Mouse (Mus musculus): ENCODE data around the gene Zc3h12d. TPM values are rescaled to one million over a fixed set of nuclear protein-coding genes. Genes with fewer than 3 reads are reported as not detected.

Gene Zc3h12d
- polyA plus RNA-seq, 1 experiment from 2014 or later = 1.2 TPM

DNA sequence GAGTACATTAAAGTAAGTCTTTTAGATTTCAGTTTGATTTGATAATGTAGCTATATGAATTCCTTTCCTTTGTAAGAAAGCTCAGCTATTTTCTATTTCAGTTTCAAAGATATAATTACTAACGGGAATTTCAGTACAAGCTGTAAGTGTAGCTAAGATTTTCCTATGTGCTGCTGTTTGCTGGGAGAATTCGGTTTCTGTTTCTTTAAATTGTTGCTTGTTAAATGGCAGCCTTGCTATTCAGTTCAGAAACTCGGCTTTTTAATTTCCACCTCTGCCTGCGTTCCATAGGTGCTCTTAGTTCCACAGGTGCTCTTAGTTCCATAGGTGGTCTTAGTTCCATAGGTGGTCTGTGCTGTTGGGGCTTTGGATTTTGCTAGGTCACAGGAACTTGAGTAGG, 13.1 kb upstream of the Zc3h12d start:
- Histone ChIP-seq H3K9ac (ENCODE audit: low read depth, low read length) (no peak overlapping the region), H3K4me3 (ENCODE audit: low read depth, low read length) (no peak overlapping the region), H3K27me3 (ENCODE audit: control insufficient read depth, insufficient read depth, low read depth, low read length) (no peaks in the 10 kb centered on the region), H3K27ac (ENCODE audit: low read length) (no peak overlapping the region), H3K4me1 (ENCODE audit: control insufficient read depth, low read depth, low read length) (no peaks in the 10 kb centered on the region), H3K36me3 (ENCODE audit: control insufficient read depth, insufficient read depth) (peaks cover 32% of the 10 kb centered on the region), H3K4me2 (ENCODE audit: low read depth, low read length) (no peak overlapping the region), H3K9me3 (replicated peaks; ENCODE audit: control insufficient read depth, low read length) (no peaks in the 10 kb centered on the region)
- WGBS (ENCODE audit: insufficient replicate concordance) = 80% methylated on average over 4 of the region's 4 CpGs
- ATAC-seq (ENCODE audit: low read depth) = no peak

DNA sequence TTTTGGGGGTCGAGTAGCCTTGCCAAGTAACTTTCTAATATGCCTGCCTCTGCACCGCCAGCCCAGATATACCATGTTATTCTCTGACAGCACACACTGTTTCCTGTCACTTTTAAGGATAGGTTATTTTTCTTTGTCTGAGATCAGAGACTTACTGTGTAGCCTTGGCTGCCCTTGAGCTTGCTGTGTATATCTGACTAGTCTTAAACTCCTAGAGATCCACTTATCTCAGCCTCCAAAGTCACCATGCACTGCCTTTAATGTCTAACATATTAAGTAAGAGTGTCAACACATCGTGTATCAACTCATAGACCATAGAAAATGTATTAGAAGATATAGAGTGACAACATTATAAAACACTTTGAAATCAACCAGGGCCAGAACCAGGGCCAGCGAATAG, 12.7 kb upstream of the Zc3h12d start:
- Histone ChIP-seq H3K4me1 (ENCODE audit: control insufficient read depth, low read depth, low read length) (no peaks in the 10 kb centered on the region), H3K4me3 (ENCODE audit: low read depth, low read length) (no peak overlapping the region), H3K27me3 (ENCODE audit: control insufficient read depth, insufficient read depth, low read depth, low read length) (no peaks in the 10 kb centered on the region), H3K9me3 (replicated peaks; ENCODE audit: control insufficient read depth, low read length) (no peaks in the 10 kb centered on the region), H3K4me2 (ENCODE audit: low read depth, low read length) (no peak overlapping the region), H3K9ac (ENCODE audit: low read depth, low read length) (no peak overlapping the region), H3K27ac (ENCODE audit: low read length) (no peak overlapping the region), H3K36me3 (ENCODE audit: control insufficient read depth, insufficient read depth) (peaks cover 30% of the 10 kb centered on the region)
- ATAC-seq (ENCODE audit: low read depth) = no peak
- 85% methylated on average over 4 of the region's 4 CpGs for WGBS (ENCODE audit: insufficient replicate concordance)

DNA sequence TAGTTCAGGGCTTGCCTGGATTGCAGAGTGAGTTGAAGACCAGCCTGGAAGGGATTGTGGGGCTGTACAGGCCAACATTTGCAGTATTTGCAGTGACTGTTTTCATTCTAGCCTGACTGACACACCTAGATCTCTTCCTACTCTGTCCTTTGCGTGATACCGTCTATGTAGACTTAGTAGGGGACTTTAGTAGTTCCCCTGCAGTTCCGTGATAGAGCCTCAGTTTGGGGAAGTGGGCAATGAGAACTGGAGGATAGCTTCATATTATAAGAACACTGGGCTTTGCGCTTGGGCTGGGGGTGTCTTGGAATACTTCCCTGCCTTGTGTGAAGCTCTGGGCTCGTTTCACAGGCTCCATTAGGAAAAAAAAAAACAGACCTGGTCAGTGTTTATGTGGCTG, 12.1 kb upstream of the Zc3h12d start:
- no peak for ATAC-seq (ENCODE audit: low read depth)
- Histone ChIP-seq H3K4me1 (ENCODE audit: control insufficient read depth, low read depth, low read length) (no peaks in the 10 kb centered on the region), H3K27me3 (ENCODE audit: control insufficient read depth, insufficient read depth, low read depth, low read length) (no peaks in the 10 kb centered on the region), H3K27ac (ENCODE audit: low read length) (no peak overlapping the region), H3K9me3 (replicated peaks; ENCODE audit: control insufficient read depth, low read length) (no peaks in the 10 kb centered on the region), H3K4me2 (ENCODE audit: low read depth, low read length) (no peak overlapping the region), H3K36me3 (ENCODE audit: control insufficient read depth, insufficient read depth) (peaks cover 28% of the 10 kb centered on the region), H3K4me3 (ENCODE audit: low read depth, low read length) (no peak overlapping the region), H3K9ac (ENCODE audit: low read depth, low read length) (no peak overlapping the region)
- WGBS (ENCODE audit: insufficient replicate concordance) = 77% methylated on average over 5 of the region's 5 CpGs

DNA sequence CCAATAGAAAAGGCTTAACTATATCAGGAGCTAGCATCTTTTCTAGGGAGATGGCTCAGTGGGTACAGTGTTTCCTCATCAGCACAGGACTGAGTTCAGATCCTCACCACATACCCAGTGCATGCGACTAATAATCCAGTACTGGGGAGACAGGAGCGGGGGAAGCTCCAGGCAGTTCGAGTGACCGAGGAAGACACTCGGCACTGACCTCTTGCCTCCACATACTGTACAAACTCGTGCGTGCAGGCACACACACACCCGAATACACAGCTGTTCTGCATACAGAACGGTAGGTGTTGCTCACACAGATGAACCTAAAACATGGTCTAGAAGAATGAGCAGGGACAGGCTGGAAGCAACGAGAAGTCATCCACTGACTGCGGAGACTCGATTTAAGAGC, 10.3 kb upstream of the Zc3h12d start:
- H3K36me3 ChIP-seq (ENCODE audit: control insufficient read depth, insufficient read depth) = peaks cover 22% of the 10 kb centered on the region
- H3K27me3 ChIP-seq (ENCODE audit: control insufficient read depth, insufficient read depth, low read depth, low read length) = no peaks in the 10 kb centered on the region
- no peak overlapping the region for H3K27ac ChIP-seq (ENCODE audit: low read length)
- no peak overlapping the region for H3K4me2 ChIP-seq (ENCODE audit: low read depth, low read length)
- WGBS (ENCODE audit: insufficient replicate concordance) = 88% methylated on average over 12 of the region's 12 CpGs
- no peaks in the 10 kb centered on the region for H3K9me3 ChIP-seq (replicated peaks; ENCODE audit: control insufficient read depth, low read length)
- no peak for ATAC-seq (ENCODE audit: low read depth)
- H3K4me3 ChIP-seq (ENCODE audit: low read depth, low read length) = no peak overlapping the region
- H3K9ac ChIP-seq (ENCODE audit: low read depth, low read length) = no peak overlapping the region
- no peaks in the 10 kb centered on the region for H3K4me1 ChIP-seq (ENCODE audit: control insufficient read depth, low read depth, low read length)

DNA sequence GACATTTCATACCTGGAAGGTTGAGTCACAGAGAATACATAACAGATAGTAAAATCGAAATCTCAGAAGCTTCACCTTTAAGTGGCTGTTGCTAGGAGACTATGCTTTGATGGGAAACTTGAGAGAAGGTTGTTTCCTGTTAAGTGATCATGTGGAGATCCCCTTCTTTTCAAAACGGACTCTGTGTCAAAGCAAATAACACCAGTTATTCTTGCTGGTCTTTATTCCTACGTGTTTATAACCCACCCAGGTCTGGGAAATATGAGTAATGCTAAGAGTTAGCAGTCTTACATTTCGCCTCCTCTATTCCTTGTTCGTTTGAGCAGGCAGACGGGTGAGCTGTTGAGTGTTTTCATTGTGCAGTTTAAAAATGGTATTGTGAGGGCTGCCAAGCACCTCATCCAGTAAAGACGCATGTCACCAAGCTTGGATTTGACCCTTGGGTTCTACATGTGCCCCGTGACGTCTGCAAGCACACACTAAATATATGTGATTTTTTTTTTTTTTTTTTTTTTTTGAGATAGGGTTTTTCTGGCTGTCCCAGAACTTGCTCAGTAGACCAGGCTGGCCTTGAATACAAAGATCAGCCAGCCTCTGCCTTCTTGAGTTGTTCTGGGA, 7.5 kb upstream of the Zc3h12d start:
- Histone ChIP-seq H3K9me3 (replicated peaks; ENCODE audit: control insufficient read depth, low read length) (no peaks in the 10 kb centered on the region), H3K36me3 (ENCODE audit: control insufficient read depth, insufficient read depth) (peaks cover 16% of the 10 kb centered on the region), H3K4me1 (ENCODE audit: control insufficient read depth, low read depth, low read length) (no peaks in the 10 kb centered on the region), H3K4me2 (ENCODE audit: low read depth, low read length) (no peak overlapping the region), H3K9ac (ENCODE audit: low read depth, low read length) (no peak overlapping the region), H3K27ac (ENCODE audit: low read length) (no peak overlapping the region), H3K4me3 (ENCODE audit: low read depth, low read length) (no peak overlapping the region), H3K27me3 (ENCODE audit: control insufficient read depth, insufficient read depth, low read depth, low read length) (no peaks in the 10 kb centered on the region)
- no peak for ATAC-seq (ENCODE audit: low read depth)
- 81% methylated on average over 9 of the region's 9 CpGs for WGBS (ENCODE audit: insufficient replicate concordance)

DNA sequence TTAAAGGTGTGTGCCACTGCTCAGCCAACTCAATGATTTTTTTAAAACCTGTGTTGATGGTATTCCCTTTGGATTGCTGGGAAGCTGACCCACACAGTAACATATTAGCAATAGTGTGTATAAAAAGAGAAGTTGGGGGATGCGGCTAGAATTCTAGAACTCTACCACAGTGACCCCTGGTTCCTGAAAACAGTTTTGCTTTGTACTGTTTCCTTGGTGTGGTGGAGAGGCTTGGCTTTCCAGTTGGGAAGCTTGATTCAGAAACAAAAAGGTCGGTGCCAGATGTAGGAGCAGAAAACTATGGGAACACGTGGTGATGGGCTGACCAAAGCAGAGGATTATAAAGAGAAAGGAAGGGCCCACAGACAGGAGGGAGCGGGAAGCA, 7.0 kb upstream of the Zc3h12d start:
- Histone ChIP-seq H3K4me3 (ENCODE audit: low read depth, low read length) (no peak overlapping the region), H3K4me1 (ENCODE audit: control insufficient read depth, low read depth, low read length) (no peaks in the 10 kb centered on the region), H3K9ac (ENCODE audit: low read depth, low read length) (no peak overlapping the region), H3K4me2 (ENCODE audit: low read depth, low read length) (no peak overlapping the region), H3K9me3 (replicated peaks; ENCODE audit: control insufficient read depth, low read length) (no peaks in the 10 kb centered on the region), H3K27ac (ENCODE audit: low read length) (no peak overlapping the region), H3K27me3 (ENCODE audit: control insufficient read depth, insufficient read depth, low read depth, low read length) (no peaks in the 10 kb centered on the region), H3K36me3 (ENCODE audit: control insufficient read depth, insufficient read depth) (peaks cover 16% of the 10 kb centered on the region)
- WGBS (ENCODE audit: insufficient replicate concordance) = 80% methylated on average over 4 of the region's 4 CpGs
- ATAC-seq (ENCODE audit: low read depth) = no peak

DNA sequence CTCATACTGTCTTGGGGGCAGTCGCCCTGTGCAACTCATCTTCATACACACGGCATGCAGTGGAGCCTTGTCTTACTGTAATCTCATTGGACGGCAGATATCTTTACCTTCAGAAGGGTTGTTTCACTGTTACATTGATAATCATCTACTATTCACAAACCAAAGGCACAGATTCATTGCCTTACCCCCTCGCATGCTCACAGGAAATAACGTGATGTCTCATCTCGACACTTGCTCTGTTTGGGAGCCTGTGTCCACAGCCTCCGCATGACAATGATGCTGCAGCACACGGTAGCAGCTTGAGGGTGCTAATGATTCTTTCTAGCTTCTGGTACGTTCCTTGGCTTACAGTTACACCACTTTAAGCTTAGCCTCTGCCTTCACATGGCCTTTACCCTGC, 6.2 kb upstream of the Zc3h12d start:
- Histone ChIP-seq H3K9me3 (replicated peaks; ENCODE audit: control insufficient read depth, low read length) (no peaks in the 10 kb centered on the region), H3K36me3 (ENCODE audit: control insufficient read depth, insufficient read depth) (peaks cover 11% of the 10 kb centered on the region), H3K4me3 (ENCODE audit: low read depth, low read length) (no peak overlapping the region), H3K4me2 (ENCODE audit: low read depth, low read length) (no peak overlapping the region), H3K27me3 (ENCODE audit: control insufficient read depth, insufficient read depth, low read depth, low read length) (no peaks in the 10 kb centered on the region), H3K27ac (ENCODE audit: low read length) (no peak overlapping the region), H3K4me1 (ENCODE audit: control insufficient read depth, low read depth, low read length) (no peaks in the 10 kb centered on the region), H3K9ac (ENCODE audit: low read depth, low read length) (no peak overlapping the region)
- WGBS (ENCODE audit: insufficient replicate concordance) = 78% methylated on average over 9 of the region's 9 CpGs
- no peak for ATAC-seq (ENCODE audit: low read depth)

DNA sequence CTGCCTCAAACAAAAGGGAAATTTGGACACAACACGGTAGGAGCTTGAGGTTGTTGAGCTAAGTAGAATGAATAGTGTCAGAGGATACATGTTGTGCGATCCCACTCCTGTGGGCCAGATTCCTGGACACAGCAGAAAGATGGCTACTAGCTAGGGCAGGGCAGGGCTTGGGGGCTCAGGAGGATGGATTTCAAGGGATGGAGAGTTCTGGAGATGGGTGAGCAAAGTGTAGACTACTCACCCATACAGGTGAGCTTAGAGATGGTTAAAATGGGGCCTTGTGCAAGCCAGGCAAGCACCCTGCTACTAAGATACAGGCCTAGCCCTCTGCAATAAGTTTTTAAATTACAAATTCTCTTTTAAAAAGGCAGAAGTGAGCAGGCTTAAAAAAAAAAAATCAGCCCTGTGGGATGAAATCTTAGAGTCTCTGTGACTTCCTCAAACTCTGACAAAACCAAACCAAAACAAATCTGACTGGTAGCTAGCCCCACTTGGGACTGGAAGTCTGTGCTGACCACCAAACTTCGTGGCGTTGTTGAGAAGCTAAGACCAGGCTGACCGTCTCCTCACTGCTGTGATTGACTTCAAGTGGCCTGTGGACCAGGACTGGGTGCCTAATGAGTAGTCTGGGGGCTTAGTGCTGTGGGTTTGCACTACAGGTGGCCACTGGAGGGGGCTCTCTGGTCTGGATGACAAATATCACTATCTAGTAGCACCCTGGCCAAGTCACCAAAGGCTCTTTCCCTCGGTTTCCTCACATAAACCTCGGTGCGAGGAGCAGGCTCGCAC, 1.3 kb downstream of the Zc3h12d start:
- no peak overlapping the region for H3K9ac ChIP-seq (ENCODE audit: low read depth, low read length)
- H3K4me3 ChIP-seq (ENCODE audit: low read depth, low read length) = no peak overlapping the region
- no peaks in the 10 kb centered on the region for H3K9me3 ChIP-seq (replicated peaks; ENCODE audit: control insufficient read depth, low read length)
- H3K36me3 ChIP-seq (ENCODE audit: control insufficient read depth, insufficient read depth) = no peaks in the 10 kb centered on the region
- no peaks in the 10 kb centered on the region for H3K27me3 ChIP-seq (ENCODE audit: control insufficient read depth, insufficient read depth, low read depth, low read length)
- no peak overlapping the region for H3K4me2 ChIP-seq (ENCODE audit: low read depth, low read length)
- no peak for ATAC-seq (ENCODE audit: low read depth)
- peaks cover 5% of the 10 kb centered on the region for H3K4me1 ChIP-seq (ENCODE audit: control insufficient read depth, low read depth, low read length)
- WGBS (ENCODE audit: insufficient replicate concordance) = 46% methylated on average over 9 of the region's 9 CpGs
- H3K27ac ChIP-seq (ENCODE audit: low read length) = peak overlapping the region; percentile 19; the same call in 1 of the 2 replicates

DNA sequence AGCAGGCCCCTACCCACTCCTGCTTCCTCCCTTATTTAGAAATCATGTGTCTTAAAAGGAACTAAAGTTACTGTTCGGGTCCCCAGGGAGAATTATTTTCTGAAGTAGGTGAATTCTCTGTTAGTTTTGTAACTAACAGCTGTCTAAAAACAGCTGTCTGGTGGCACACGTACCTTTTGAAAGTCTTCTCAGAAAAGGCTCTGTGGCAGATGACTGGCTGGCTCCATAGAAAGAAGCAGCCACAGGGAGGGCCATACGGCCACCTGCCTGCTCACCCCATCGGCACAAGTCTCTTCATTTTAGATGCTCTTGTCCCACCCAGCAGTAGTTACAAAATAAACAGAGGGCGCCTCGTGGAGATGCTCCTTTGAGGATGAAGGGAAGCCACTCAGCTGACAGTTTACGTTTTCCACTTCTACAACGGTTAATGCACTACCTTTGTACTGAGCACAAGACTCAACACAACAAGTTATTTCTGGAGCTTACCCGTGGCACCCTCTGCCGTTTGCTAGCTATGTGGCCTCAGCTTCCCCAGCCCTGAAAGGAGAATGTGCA, 2.5 kb downstream of the Zc3h12d start:
- Histone ChIP-seq H3K36me3 (ENCODE audit: control insufficient read depth, insufficient read depth) (no peaks in the 10 kb centered on the region), H3K4me3 (ENCODE audit: low read depth, low read length) (no peak overlapping the region), H3K9ac (ENCODE audit: low read depth, low read length) (no peak overlapping the region), H3K27ac (ENCODE audit: low read length) (peak overlapping the region; percentile 57), H3K4me2 (ENCODE audit: low read depth, low read length) (no peak overlapping the region), H3K27me3 (ENCODE audit: control insufficient read depth, insufficient read depth, low read depth, low read length) (no peaks in the 10 kb centered on the region), H3K9me3 (replicated peaks; ENCODE audit: control insufficient read depth, low read length) (no peaks in the 10 kb centered on the region), H3K4me1 (ENCODE audit: control insufficient read depth, low read depth, low read length) (peaks cover 5% of the 10 kb centered on the region)
- no peak for ATAC-seq (ENCODE audit: low read depth)
- 53% methylated on average over 10 of the region's 10 CpGs for WGBS (ENCODE audit: insufficient replicate concordance)
